Mouse (Mus musculus): ENCODE data around the gene Csn2.

The Csn2 gene

GRCm38 (mm10) chr5:87699530-87699929, at the start of gene Csn2:
Gene Csn2 (minus strand): TSS chr5:87699630.
- in situ Hi-C loops (cut with MboI; ENCODE audit: low pct_unique_long_range_greater_than_20kb in 1 of 2, low sequenced_read_pairs in 2 of 2, unreplicated experiment in 1 of 2) = no loop called here

DNA sequence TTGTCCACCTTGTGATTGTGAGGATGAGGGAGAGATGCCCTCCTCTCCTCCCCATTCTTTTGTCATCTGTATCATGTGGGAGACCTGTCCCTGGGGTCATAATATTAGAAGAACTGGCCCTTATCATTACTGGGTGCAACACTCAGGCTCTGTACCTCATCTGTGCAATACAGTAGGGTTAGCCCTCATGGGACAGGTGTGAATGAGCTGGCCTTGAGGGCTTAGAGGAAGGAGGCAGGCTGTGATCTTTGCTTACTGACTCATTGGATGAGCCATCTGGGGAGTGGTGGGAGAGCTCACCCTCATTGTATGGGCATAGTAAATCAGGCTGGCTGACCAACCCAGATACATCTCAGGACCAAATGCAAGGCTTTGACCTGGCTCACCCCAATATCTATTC, 35.4 kb upstream of the Csn2 start:
- in situ Hi-C loops (cut with MboI; ENCODE audit: low pct_unique_long_range_greater_than_20kb in 1 of 2, low sequenced_read_pairs in 2 of 2, unreplicated experiment in 1 of 2) = no loop called here

- in situ Hi-C loops (cut with MboI; ENCODE audit: low pct_unique_long_range_greater_than_20kb in 1 of 2, low sequenced_read_pairs in 2 of 2, unreplicated experiment in 1 of 2) = no loop called here
Observed at GRCm38 (mm10) chr5:87705891-87706290, 6.5 kb upstream of the Csn2 start.

GRCm38 (mm10) chr5:87665908-87666307, 33.5 kb downstream of the Csn2 start, which contains the start of gene Csn1s1:
Gene Csn1s1 (plus strand): TSS chr5:87666208.
- in situ Hi-C loops (cut with MboI; ENCODE audit: low pct_unique_long_range_greater_than_20kb in 1 of 2, low sequenced_read_pairs in 2 of 2, unreplicated experiment in 1 of 2) = no loop called here

DNA sequence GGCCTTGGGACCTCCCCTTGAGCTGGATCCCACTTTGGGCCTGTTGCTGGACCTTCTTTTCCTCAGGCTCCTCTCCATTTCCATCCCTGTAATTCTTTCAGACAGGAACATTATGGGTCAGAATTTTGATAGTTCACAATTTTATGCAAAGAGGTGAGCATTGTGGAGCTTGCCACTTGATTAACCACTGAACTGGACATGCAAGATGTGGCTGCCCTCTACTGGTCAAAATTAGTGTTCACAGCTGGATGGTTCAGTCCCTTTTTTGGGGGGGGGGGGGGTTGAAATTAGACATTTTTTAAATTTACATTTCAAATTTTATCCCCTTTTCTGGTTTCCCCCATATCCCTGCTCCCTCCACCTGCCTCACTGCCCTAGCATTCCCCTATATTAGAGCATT, 56.6 kb downstream of the Csn2 start:
- in situ Hi-C loops (cut with MboI; ENCODE audit: low pct_unique_long_range_greater_than_20kb in 1 of 2, low sequenced_read_pairs in 2 of 2, unreplicated experiment in 1 of 2) = no loop called here

All from mouse embryonic stem cell (cell line).